Mouse (Mus musculus) MEL (cell line): Measurements from ENCODE around the gene Triobp. TPM values are rescaled to one million over a fixed set of nuclear protein-coding genes. Genes with fewer than 3 reads are reported as not detected.
"Not testable (repeated sequence)": the region's sequence is repeated elsewhere in the genome, so short reads cannot be mapped to it uniquely, and the experiment has no call there.

Experiments used
- DNase-seq: peaks from one replicate; pipeline ENCODE4 v3.0.0; 2011; ENCODE audit warnings: low read depth, low spot score
- H3K27ac ChIP-seq: 2 replicates; pipeline ENCODE4 v1.5.1; 2012; ENCODE audit warnings: low read depth, mild to moderate bottlenecking, control low read depth, low read length, moderate library complexity; ENCODE audit not compliant: control insufficient read depth
- H3K27me3 ChIP-seq, 2 experiments: fragments of 150-350 bp in 1 of 2; sonication (generic) in 1 of 2; 2 replicates each; pipeline ENCODE4 v1.6.1; 2012; ENCODE audit warnings: low read length in 2 of 2, mild to moderate bottlenecking in 2 of 2, improper control_type of control experiment in 1 of 2, moderate library complexity in 1 of 2; ENCODE audit not compliant: insufficient read depth in 2 of 2, control insufficient read depth in 1 of 2
- H3K36me3 ChIP-seq, 2 experiments: 2 replicates each; pipeline ENCODE4 v1.6.1; 2012 to 2014; ENCODE audit warnings: low read length in 2 of 2, improper control_type of control experiment in 1 of 2, inconsistent platforms in 1 of 2, mild to moderate bottlenecking in 1 of 2; ENCODE audit not compliant: insufficient read depth in 2 of 2, control insufficient read depth in 1 of 2
- H3K4me1 ChIP-seq, 2 experiments: fragments of 150-350 bp in 1 of 2; sonication (generic) in 1 of 2; 2 replicates each; pipeline ENCODE4 v1.6.1; 2012; ENCODE audit warnings: low read length in 2 of 2, improper control_type of control experiment in 1 of 2, mild to moderate bottlenecking in 1 of 2; ENCODE audit not compliant: insufficient read depth in 2 of 2, control insufficient read depth in 1 of 2
- H3K4me3 ChIP-seq, 2 experiments: fragments of 150-350 bp in 1 of 2; sonication (generic) in 1 of 2; 2 replicates each; pipeline ENCODE4 v1.5.1; 2012; ENCODE audit warnings: low read depth in 2 of 2, low read length in 2 of 2, mild to moderate bottlenecking in 2 of 2, moderate library complexity in 2 of 2, control low read depth in 1 of 2, improper control_type of control experiment in 1 of 2; ENCODE audit not compliant: control insufficient read depth in 1 of 2, insufficient read depth in 1 of 2
- H3K79me2 ChIP-seq: 2 replicates; pipeline ENCODE4 v1.6.1; 2012; ENCODE audit warnings: mild to moderate bottlenecking, low read length, moderate library complexity; ENCODE audit not compliant: control insufficient read depth, poor library complexity, insufficient read depth
- H3K9ac ChIP-seq: 2 replicates; pipeline ENCODE4 v1.6.1; 2012; ENCODE audit warnings: low read depth, mild to moderate bottlenecking, control low read depth, low read length, moderate library complexity; ENCODE audit not compliant: control insufficient read depth, poor library complexity, severe bottlenecking
- H3K9me3 ChIP-seq: fragments of 150-350 bp; sonication (generic); replicated peaks from 2 replicates; pipeline ENCODE4 v1.6.1; 2012; ENCODE audit warnings: mild to moderate bottlenecking, low read length, improper control_type of control experiment, moderate library complexity; ENCODE audit not compliant: insufficient read depth
- CHD1 ChIP-seq: IDR thresholded peaks from 2 replicates; pipeline ENCODE4 v1.6.1; 2012; ENCODE audit warnings: low read depth, mild to moderate bottlenecking, inconsistent platforms, low read length, improper control_type of control experiment
- CHD2 ChIP-seq: IDR thresholded peaks from 2 replicates; pipeline ENCODE4 v1.6.1; 2011; ENCODE audit warnings: low read length, improper control_type of control experiment
- CTCF ChIP-seq, 3 experiments: IDR thresholded peaks in 2 of 3; conservative IDR thresholded peaks in 1 of 3; 2 replicates each; pipeline ENCODE4 v1.5.1; 2011 to 2012; ENCODE audit warnings: low read length in 3 of 3, low read depth in 2 of 3, mild to moderate bottlenecking in 2 of 3, improper control_type of control experiment in 1 of 3, inconsistent platforms in 1 of 3, mixed read lengths in 1 of 3, moderate library complexity in 1 of 3; ENCODE audit not compliant: control insufficient read depth in 1 of 3, insufficient read depth in 1 of 3, poor library complexity in 1 of 3, severe bottlenecking in 1 of 3
- ELF1 ChIP-seq: IDR thresholded peaks from 2 replicates; pipeline ENCODE4 v1.6.1; 2014; ENCODE audit warnings: low read depth, mild to moderate bottlenecking, inconsistent platforms, low read length, improper control_type of control experiment, moderate library complexity
- EP300 ChIP-seq, 2 experiments: IDR thresholded peaks; 2 replicates each; pipeline ENCODE4 v1.6.1; 2011; ENCODE audit warnings: improper control_type of control experiment in 2 of 2, low read length in 2 of 2, low read depth in 1 of 2, mild to moderate bottlenecking in 1 of 2
- ETS1 ChIP-seq: IDR thresholded peaks from 2 replicates; pipeline ENCODE4 v1.6.1; 2012; ENCODE audit warnings: low read depth, mild to moderate bottlenecking, inconsistent platforms, low read length, improper control_type of control experiment, moderate library complexity
- HCFC1 ChIP-seq: IDR thresholded peaks from 2 replicates; pipeline ENCODE4 v1.6.1; 2012; ENCODE audit warnings: low read depth, mild to moderate bottlenecking, inconsistent platforms, low read length, improper control_type of control experiment, moderate library complexity
- JUND ChIP-seq: IDR thresholded peaks from 2 replicates; pipeline ENCODE4 v1.6.1; 2011; ENCODE audit warnings: low read depth, mild to moderate bottlenecking, improper control_type of control experiment, low read length
- KAT2A ChIP-seq: conservative IDR thresholded peaks from 2 replicates; pipeline ENCODE4 v1.6.1; 2012; ENCODE audit warnings: low read depth, low read length, improper control_type of control experiment, inconsistent platforms
- MEF2A ChIP-seq: IDR thresholded peaks from 2 replicates; pipeline ENCODE4 v1.6.1; 2014; ENCODE audit warnings: low read depth, mild to moderate bottlenecking, inconsistent platforms, low read length, improper control_type of control experiment; ENCODE audit not compliant: poor library complexity, insufficient replicate concordance, severe bottlenecking; ENCODE audit errors: extremely low read depth
- MXI1 ChIP-seq: IDR thresholded peaks from 2 replicates; pipeline ENCODE4 v1.6.1; 2011; ENCODE audit warnings: mild to moderate bottlenecking, low read depth, low read length, improper control_type of control experiment
- MYC ChIP-seq: IDR thresholded peaks from 2 replicates; pipeline ENCODE4 v1.6.1; 2011; ENCODE audit warnings: low read depth, mild to moderate bottlenecking, low read length, improper control_type of control experiment, moderate library complexity
- NELFE ChIP-seq: IDR thresholded peaks from 2 replicates; pipeline ENCODE4 v1.6.1; 2011; ENCODE audit warnings: low read depth, low read length, improper control_type of control experiment
- NRF1 ChIP-seq: IDR thresholded peaks from 2 replicates; pipeline ENCODE4 v1.6.1; 2014; ENCODE audit warnings: low read depth, mild to moderate bottlenecking, inconsistent platforms, low read length, improper control_type of control experiment, moderate library complexity; ENCODE audit not compliant: poor library complexity, insufficient read depth, severe bottlenecking
- RAD21 ChIP-seq: IDR thresholded peaks from 2 replicates; pipeline ENCODE4 v1.6.1; 2011; ENCODE audit warnings: mild to moderate bottlenecking, low read depth, low read length, improper control_type of control experiment
- RCOR1 ChIP-seq: IDR thresholded peaks from 2 replicates; pipeline ENCODE4 v1.6.1; 2012; ENCODE audit warnings: low read depth, mild to moderate bottlenecking, inconsistent platforms, low read length, improper control_type of control experiment
- SIN3A ChIP-seq: IDR thresholded peaks from 2 replicates; pipeline ENCODE4 v1.6.1; 2012; ENCODE audit warnings: low read length, improper control_type of control experiment, inconsistent platforms
- TAL1 ChIP-seq: IDR thresholded peaks from 2 replicates; pipeline ENCODE4 v1.6.1; 2012; ENCODE audit warnings: mild to moderate bottlenecking, inconsistent platforms, low read length, moderate library complexity, mixed read lengths
- TBP ChIP-seq: IDR thresholded peaks from 2 replicates; pipeline ENCODE4 v1.8.0; 2011; ENCODE audit warnings: low read depth, low read length, improper control_type of control experiment
- TCF12 ChIP-seq: IDR thresholded peaks from 2 replicates; pipeline ENCODE4 v1.6.1; 2014; ENCODE audit warnings: low read depth, mild to moderate bottlenecking, inconsistent platforms, low read length, improper control_type of control experiment, moderate library complexity
- UBTF ChIP-seq: IDR thresholded peaks from 2 replicates; pipeline ENCODE4 v1.6.1; 2012; ENCODE audit warnings: low read depth, mild to moderate bottlenecking, inconsistent platforms, low read length, improper control_type of control experiment, moderate library complexity, borderline replicate concordance; ENCODE audit not compliant: insufficient read depth
- USF1 ChIP-seq: IDR thresholded peaks from 2 replicates; pipeline ENCODE4 v1.6.1; 2014; ENCODE audit warnings: low read depth, mild to moderate bottlenecking, inconsistent platforms, low read length, improper control_type of control experiment, moderate library complexity
- USF2 ChIP-seq, 2 experiments: IDR thresholded peaks; 2 replicates each; pipeline ENCODE4 v1.6.1; 2011 to 2012; ENCODE audit warnings: improper control_type of control experiment in 2 of 2, low read length in 2 of 2, borderline replicate concordance in 1 of 2, inconsistent platforms in 1 of 2, low read depth in 1 of 2, mild to moderate bottlenecking in 1 of 2; ENCODE audit not compliant: insufficient read depth in 1 of 2
- ZKSCAN1 ChIP-seq: IDR thresholded peaks from 2 replicates; pipeline ENCODE4 v1.6.1; 2012; ENCODE audit warnings: low read depth, mild to moderate bottlenecking, inconsistent platforms, low read length, improper control_type of control experiment, moderate library complexity
- ZMIZ1 ChIP-seq: IDR thresholded peaks from 2 replicates; pipeline ENCODE4 v1.6.1; 2012; ENCODE audit warnings: low read depth, mild to moderate bottlenecking, inconsistent platforms, low read length, improper control_type of control experiment, moderate library complexity
- ZNF384 ChIP-seq: IDR thresholded peaks from 2 replicates; pipeline ENCODE4 v1.6.1; 2012; ENCODE audit warnings: low read depth, mild to moderate bottlenecking, inconsistent platforms, low read length, improper control_type of control experiment
- polyA plus RNA-seq, 2 experiments: library from polyadenylated mRNA; stranded (reverse) in 1 of 2; unstranded in 1 of 2; fragments of >175 nt in 1 of 2; fragments of >200 nt in 1 of 2; gene quantifications; 2 replicates each; pipeline versions ENCODE4 v1.2.1 to v1.2.4; 2012; ENCODE audit warnings: low replicate concordance in 2 of 2, low read depth in 1 of 2; ENCODE audit not compliant: insufficient read length in 2 of 2, insufficient read depth in 1 of 2, missing spikeins in 1 of 2
- total RNA-seq: library from RNA; depleted of rRNA; stranded (reverse); fragments of 300-350 nt; gene quantifications from 2 replicates; pipeline ENCODE4 v1.2.3, GENCODE M21; 2012

Gene Triobp
- total and polyA plus RNA-seq, 3 experiments, result 18.4 to 31.3 TPM; not detected in 1

GRCm38 (mm10) chr15:79030551-79031435 is 83.3 kb downstream of the Triobp start (continued):
- TF ChIP-seq USF2 (IDR thresholded peaks at IDR 0.05; ENCODE audit: borderline replicate concordance in 1 of 2, insufficient read depth in 1 of 2, low read depth in 1 of 2, low read length in 2 of 2) (peak; percentile 87 to 95), RAD21 (no peak), JUND (no peak), ZNF384 (no peak), CHD2 (no peak)

GRCm38 (mm10) chr15:79031908-79032307 is 84.4 kb downstream of the Triobp start:
- not testable (repeated sequence) for H3K27me3 ChIP-seq, H3K27ac ChIP-seq, H3K79me2 ChIP-seq, H3K9ac ChIP-seq, H3K4me3 ChIP-seq, H3K36me3 ChIP-seq, DNase-seq, H3K9me3 ChIP-seq
- peak; percentile 87 for TF ChIP-seq TBP
- H3K4me1 ChIP-seq, result peaks cover 0 to 17% of the 10 kb centered on the region in 2 experiments; a peak in 2 of 4 replicates

GRCm38 (mm10) chr15:79037913-79038328 is 90.4 kb downstream of the Triobp start:
- DNase-seq, result peak; percentile 93
- H3K27ac ChIP-seq, result peak overlapping the region; percentile 53
- H3K27me3 ChIP-seq, result no peaks in the 10 kb centered on the region
- peaks cover 0 to 12% of the 10 kb centered on the region in 2 experiments; a peak in 2 of 4 replicates for H3K4me1 ChIP-seq
- no peaks in the 10 kb centered on the region for H3K36me3 ChIP-seq
- H3K4me3 ChIP-seq, result peak overlapping the region; percentile 40 to 53
- H3K9ac ChIP-seq, result peak overlapping the region; percentile 64
- H3K79me2 ChIP-seq, result no peaks in the 10 kb centered on the region; the same call in 1 of the 2 replicates
- no peaks in the 10 kb centered on the region for H3K9me3 ChIP-seq
- TF ChIP-seq MXI1, result peak; percentile 50; the same call in 1 of the 2 replicates
- no peak for TF ChIP-seq KAT2A
- TF ChIP-seq JUND, result no peak
- TF ChIP-seq SIN3A, result peak; percentile 40
- TF ChIP-seq ZMIZ1, result no peak
- no peak for TF ChIP-seq USF2 (IDR thresholded peaks at IDR 0.05; ENCODE audit: borderline replicate concordance in 1 of 2, insufficient read depth in 1 of 2, low read depth in 1 of 2, low read length in 2 of 2)
- TF ChIP-seq EP300 (IDR thresholded peaks at IDR 0.05; ENCODE audit: low read depth in 1 of 2, low read length in 2 of 2), result no peak
- no peak for TF ChIP-seq CHD2
- TF ChIP-seq MEF2A, result no peak
- peak; percentile 26; the same call in 1 of the 2 replicates for TF ChIP-seq ETS1
- TF ChIP-seq TCF12, result no peak
- no peak for TF ChIP-seq CHD1
- peak; percentile 67; the same call in 1 of the 2 replicates for TF ChIP-seq MYC
- no peak for TF ChIP-seq UBTF
- no peak for TF ChIP-seq USF1
- TF ChIP-seq CTCF (IDR thresholded peaks at IDR 0.05 in 2 of 3, conservative IDR thresholded peaks at IDR 0.05 in 1 of 3; ENCODE audit: control insufficient read depth in 1 of 3, insufficient read depth in 1 of 3, low read depth in 2 of 3, low read length in 3 of 3, poor library complexity in 1 of 3, severe bottlenecking in 1 of 3), result peak; percentile 87 to 96 (median 91)
- TF ChIP-seq NELFE, result no peak
- TF ChIP-seq ELF1, result no peak
- TF ChIP-seq ZKSCAN1, result no peak
- TF ChIP-seq RCOR1, result no peak
- TF ChIP-seq HCFC1, result no peak
- TF ChIP-seq TAL1, result no peak
- no peak for TF ChIP-seq NRF1
